Mouse (Mus musculus): ENCODE measurements around the gene Ube2cbp.

DNA sequence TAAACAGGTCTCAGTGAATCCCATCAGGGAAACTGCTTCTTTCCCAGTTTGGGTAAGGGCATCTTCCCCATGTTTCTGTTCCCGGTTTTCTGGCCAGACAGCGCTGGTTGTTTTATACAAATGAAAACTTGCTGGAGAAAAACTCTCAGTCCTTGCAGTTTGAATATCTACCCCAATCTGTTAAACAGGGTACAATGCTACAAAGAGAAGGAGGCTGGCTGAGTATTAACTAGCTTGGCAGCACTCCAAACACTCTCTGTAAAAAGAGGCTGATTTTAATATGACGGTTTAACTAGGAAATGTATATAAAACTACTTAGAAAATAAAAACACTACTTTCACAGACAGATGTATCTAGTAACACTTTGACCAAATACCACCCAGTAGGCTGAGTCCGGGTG, 129.2 kb downstream of the Ube2cbp start:
- TF ChIP-seq CTCF (IDR thresholded peaks at IDR 0.05; ENCODE audit: low read depth) (no peak), EP300 (optimal IDR thresholded peaks at IDR 0.05) (no peak)

Measured in stomach, postnatal 0 days (tissue).